Mouse (Mus musculus) small intestine, adult 2 months (tissue): ENCODE data around the gene Gas2l2. TPM values are rescaled to one million over a fixed set of nuclear protein-coding genes. Genes with fewer than 3 reads are reported as not detected.

Experiments
- H3K27ac ChIP-seq: fragments of 200-500 bp; 2 replicates; pipeline ENCODE4 v1.5.1; 2012; ENCODE audit warnings: low read depth, low read length, control low read depth, inconsistent platforms; ENCODE audit not compliant: insufficient read depth
- H3K27me3 ChIP-seq: fragments of 200-500 bp; 2 replicates; pipeline ENCODE4 v1.6.1; 2012; ENCODE audit warnings: mild to moderate bottlenecking, moderate library complexity, low read length, inconsistent platforms; ENCODE audit not compliant: control insufficient read depth, insufficient read depth
- H3K36me3 ChIP-seq: fragments of 200-500 bp; 2 replicates; pipeline ENCODE4 v1.6.1; 2012; ENCODE audit warnings: mild to moderate bottlenecking, low read length, control low read depth, inconsistent platforms; ENCODE audit not compliant: control insufficient read depth, insufficient read depth
- H3K4me1 ChIP-seq: fragments of 200-500 bp; 2 replicates; pipeline ENCODE4 v1.6.1; 2012; ENCODE audit warnings: low read length, inconsistent platforms, mixed read lengths; ENCODE audit not compliant: control insufficient read depth, insufficient read depth, insufficient read length
- H3K4me3 ChIP-seq: fragments of 200-500 bp; 2 replicates; pipeline ENCODE4 v1.5.1; 2012; ENCODE audit warnings: low read depth, mild to moderate bottlenecking, control low read depth, inconsistent platforms, low read length, moderate library complexity
- CTCF ChIP-seq: fragments of 200-500 bp; IDR thresholded peaks from 2 replicates; pipeline ENCODE4 v1.5.1; 2012; ENCODE audit warnings: low read depth, mild to moderate bottlenecking, control low read depth, inconsistent platforms, low read length, moderate library complexity, mixed read lengths; ENCODE audit not compliant: insufficient replicate concordance, insufficient read length; ENCODE audit errors: extremely low read depth
- POLR2A ChIP-seq: fragments of 200-500 bp; IDR thresholded peaks from 2 replicates; pipeline ENCODE4 v1.6.1; 2012; ENCODE audit warnings: low read depth, mild to moderate bottlenecking, control low read depth, inconsistent platforms, low read length, moderate library complexity
- WGBS: fragments of 180-500 bp; shearing (Covaris S2); methylation state at CpG from one replicate; pipeline ENCODE4 v1.1.7; 2018; 5-methylcytosine and 5-hydroxymethylcytosine counted together
- polyA plus RNA-seq: library from polyadenylated mRNA; depleted of rRNA; stranded (reverse); fragments of >200 nt; gene quantifications from 2 replicates; pipeline ENCODE4 v1.2.3, GENCODE M21; 2012

Gene Gas2l2
- polyA plus RNA-seq, 1 experiment, result 0.06 TPM

- H3K27me3 ChIP-seq, result peaks cover 3% of the 10 kb centered on the region; the same call in 1 of the 2 replicates
- 10% methylated on average over 7 of the region's 7 CpGs for WGBS
- H3K4me1 ChIP-seq, result peaks cover 20% of the 10 kb centered on the region
- H3K4me3 ChIP-seq, result no peak overlapping the region
- no peak for TF ChIP-seq CTCF
- no peak for TF ChIP-seq POLR2A
- H3K27ac ChIP-seq, result no peak overlapping the region
- no peaks in the 10 kb centered on the region for H3K36me3 ChIP-seq
Observed at GRCm38 (mm10) chr11:83443824-83444223, 14.6 kb upstream of the Gas2l2 start.

- Histone ChIP-seq H3K36me3 (no peaks in the 10 kb centered on the region), H3K27ac (no peak overlapping the region), H3K27me3 (peaks cover 3% of the 10 kb centered on the region; the same call in 1 of the 2 replicates), H3K4me3 (peak overlapping the region; percentile 13; the same call in 1 of the 2 replicates), H3K4me1 (peaks cover 17% of the 10 kb centered on the region)
- 21% methylated on average over 29 of the region's 29 CpGs for WGBS
- peak; percentile 50; the same call in 1 of the 2 replicates for TF ChIP-seq CTCF
- TF ChIP-seq POLR2A, result no peak
Observed at GRCm38 (mm10) chr11:83442596-83443267, 13.5 kb upstream of the Gas2l2 start.

GRCm38 (mm10) chr11:83441235-83441634 lies 12.0 kb upstream of the Gas2l2 start:
- TF ChIP-seq POLR2A (no peak), CTCF (no peak)
- no peaks in the 10 kb centered on the region for H3K36me3 ChIP-seq
- H3K4me3 ChIP-seq, result no peak overlapping the region
- 50% methylated on average over 7 of the region's 7 CpGs for WGBS
- H3K4me1 ChIP-seq, result peaks cover 16% of the 10 kb centered on the region
- peaks cover 3% of the 10 kb centered on the region; the same call in 1 of the 2 replicates for H3K27me3 ChIP-seq
- H3K27ac ChIP-seq, result no peak overlapping the region

GRCm38 (mm10) chr11:83440081-83441064 lies 11.1 kb upstream of the Gas2l2 start:
- Histone ChIP-seq H3K27me3 (peaks cover 3% of the 10 kb centered on the region; the same call in 1 of the 2 replicates), H3K36me3 (no peaks in the 10 kb centered on the region), H3K27ac (no peak overlapping the region), H3K4me1 (peaks cover 16% of the 10 kb centered on the region), H3K4me3 (peak overlapping the region; percentile 79)
- under 1% methylated on average over 65 of the region's 75 CpGs for WGBS
- TF ChIP-seq CTCF (peak; percentile 92), POLR2A (peak; percentile 56)

- Histone ChIP-seq H3K36me3 (no peaks in the 10 kb centered on the region), H3K4me1 (peaks cover 11% of the 10 kb centered on the region; the same call in 1 of the 2 replicates), H3K27ac (no peak overlapping the region), H3K27me3 (no peaks in the 10 kb centered on the region), H3K4me3 (peak overlapping the region; percentile 79)
- WGBS, result 15% methylated on average over 11 of the region's 11 CpGs
- TF ChIP-seq CTCF, result no peak
- TF ChIP-seq POLR2A, result no peak
Observed at GRCm38 (mm10) chr11:83439426-83440060, 10.3 kb upstream of the Gas2l2 start.

GRCm38 (mm10) chr11:83437377-83437776 lies 8.1 kb upstream of the Gas2l2 start, which contains the start of gene 1700020L24Rik:
1700020L24Rik (plus strand) TSS chr11:83437677.
- WGBS, result 86% methylated on average over 1 of the region's 1 CpGs
- H3K4me3 ChIP-seq, result no peak within 1 kb of the TSS
- TF ChIP-seq POLR2A (no peak), CTCF (no peak)

More at GRCm38 (mm10) chr11:83437377-83437776, 8.1 kb upstream of the Gas2l2 start, which contains the start of gene 1700020L24Rik:
- H3K27ac ChIP-seq, result no peak within 1 kb of the TSS
- H3K4me1 ChIP-seq, result no peaks in the 10 kb centered on the region
- H3K27me3 ChIP-seq, result no peaks in the 10 kb centered on the region; the same call in 1 of the 2 replicates
- no peaks in the 10 kb centered on the region for H3K36me3 ChIP-seq
